Mouse (Mus musculus): ENCODE results near the gene Tas2r134. TPM values are rescaled to one million over a fixed set of nuclear protein-coding genes. Genes with fewer than 3 reads are reported as not detected.

The Tas2r134 gene
- polyA plus RNA-seq (2015; fragmentation: Nextera tagmentation; extraction: Ambion mirVana), result not detected in 2 replicates

- Histone ChIP-seq H3K4me1 (ENCODE audit: control insufficient read depth, insufficient read depth, low read length) (no peaks in the 10 kb centered on the region), H3K36me3 (ENCODE audit: control insufficient read depth, insufficient read depth) (no peaks in the 10 kb centered on the region), H3K4me3 (ENCODE audit: low read length) (no peak within 1 kb of the TSS), H3K27me3 (ENCODE audit: control insufficient read depth, insufficient read depth, low read length) (no peaks in the 10 kb centered on the region), H3K27ac (ENCODE audit: low read length) (no peak within 1 kb of the TSS), H3K4me2 (ENCODE audit: low read depth, low read length) (no peak within 1 kb of the TSS), H3K9ac (ENCODE audit: low read length) (no peak within 1 kb of the TSS), H3K9me3 (replicated peaks; ENCODE audit: control insufficient read depth, low read length) (no peaks in the 10 kb centered on the region)
- no peak for ATAC-seq (replicated peaks; ENCODE audit: extremely low read depth, insufficient read depth, low FRiP score)
- 79% methylated on average over 4 of the region's 4 CpGs for WGBS
These were observed at the start of gene Tas2r134 for GRCm38 (mm10) chr2:51627211-51627610. Gene Tas2r134, plus strand, starts transcription at chr2:51627511.

- Histone ChIP-seq H3K9me3 (replicated peaks; ENCODE audit: control insufficient read depth, low read length) (no peaks in the 10 kb centered on the region), H3K4me1 (ENCODE audit: control insufficient read depth, insufficient read depth, low read length) (no peaks in the 10 kb centered on the region), H3K4me2 (ENCODE audit: low read depth, low read length) (no peak overlapping the region), H3K9ac (ENCODE audit: low read length) (no peak overlapping the region), H3K27ac (ENCODE audit: low read length) (no peak overlapping the region), H3K27me3 (ENCODE audit: control insufficient read depth, insufficient read depth, low read length) (no peaks in the 10 kb centered on the region), H3K4me3 (ENCODE audit: low read length) (no peak overlapping the region), H3K36me3 (ENCODE audit: control insufficient read depth, insufficient read depth) (no peaks in the 10 kb centered on the region)
- no peak for ATAC-seq (replicated peaks; ENCODE audit: extremely low read depth, insufficient read depth, low FRiP score)
- 65% methylated on average over 5 of the region's 5 CpGs for WGBS
These were observed 47.5 kb upstream of the Tas2r134 start for GRCm38 (mm10) chr2:51579767-51580166.

GRCm38 (mm10) chr2:51584050-51585046, 43.0 kb upstream of the Tas2r134 start:
- H3K4me2 ChIP-seq (ENCODE audit: low read depth, low read length), result no peak overlapping the region
- H3K9me3 ChIP-seq (replicated peaks; ENCODE audit: control insufficient read depth, low read length), result no peaks in the 10 kb centered on the region
- WGBS, result 83% methylated on average over 9 of the region's 9 CpGs
- ATAC-seq (replicated peaks; ENCODE audit: extremely low read depth, insufficient read depth, low FRiP score), result no peak
- no peaks in the 10 kb centered on the region for H3K4me1 ChIP-seq (ENCODE audit: control insufficient read depth, insufficient read depth, low read length)
- no peak overlapping the region for H3K4me3 ChIP-seq (ENCODE audit: low read length)
- H3K9ac ChIP-seq (ENCODE audit: low read length), result no peak overlapping the region
- no peaks in the 10 kb centered on the region for H3K36me3 ChIP-seq (ENCODE audit: control insufficient read depth, insufficient read depth)
- H3K27ac ChIP-seq (ENCODE audit: low read length), result no peak overlapping the region
- H3K27me3 ChIP-seq (ENCODE audit: control insufficient read depth, insufficient read depth, low read length), result no peaks in the 10 kb centered on the region

- no peaks in the 10 kb centered on the region for H3K36me3 ChIP-seq (ENCODE audit: control insufficient read depth, insufficient read depth)
- WGBS, result 78% methylated on average over 4 of the region's 4 CpGs
- no peak for ATAC-seq (replicated peaks; ENCODE audit: extremely low read depth, insufficient read depth, low FRiP score)
- no peaks in the 10 kb centered on the region for H3K4me1 ChIP-seq (ENCODE audit: control insufficient read depth, insufficient read depth, low read length)
- H3K4me2 ChIP-seq (ENCODE audit: low read depth, low read length), result no peak overlapping the region
- no peaks in the 10 kb centered on the region for H3K9me3 ChIP-seq (replicated peaks; ENCODE audit: control insufficient read depth, low read length)
- no peaks in the 10 kb centered on the region for H3K27me3 ChIP-seq (ENCODE audit: control insufficient read depth, insufficient read depth, low read length)
- H3K27ac ChIP-seq (ENCODE audit: low read length), result no peak overlapping the region
- H3K4me3 ChIP-seq (ENCODE audit: low read length), result no peak overlapping the region
- no peak overlapping the region for H3K9ac ChIP-seq (ENCODE audit: low read length)
These were observed 39.0 kb upstream of the Tas2r134 start for GRCm38 (mm10) chr2:51588336-51588735.

- H3K9me3 ChIP-seq (replicated peaks; ENCODE audit: control insufficient read depth, low read length), result no peaks in the 10 kb centered on the region
- ATAC-seq (replicated peaks; ENCODE audit: extremely low read depth, insufficient read depth, low FRiP score), result no peak
- H3K9ac ChIP-seq (ENCODE audit: low read length), result no peak overlapping the region
- H3K4me3 ChIP-seq (ENCODE audit: low read length), result no peak overlapping the region
- WGBS, result 65% methylated on average over 6 of the region's 6 CpGs
- H3K27me3 ChIP-seq (ENCODE audit: control insufficient read depth, insufficient read depth, low read length), result no peaks in the 10 kb centered on the region
- H3K4me2 ChIP-seq (ENCODE audit: low read depth, low read length), result no peak overlapping the region
- H3K27ac ChIP-seq (ENCODE audit: low read length), result no peak overlapping the region
- H3K4me1 ChIP-seq (ENCODE audit: control insufficient read depth, insufficient read depth, low read length), result no peaks in the 10 kb centered on the region
- no peaks in the 10 kb centered on the region for H3K36me3 ChIP-seq (ENCODE audit: control insufficient read depth, insufficient read depth)
These were observed 38.4 kb upstream of the Tas2r134 start for GRCm38 (mm10) chr2:51588895-51589294.

- WGBS, result 76% methylated on average over 1 of the region's 1 CpGs
- H3K4me1 ChIP-seq (ENCODE audit: control insufficient read depth, insufficient read depth, low read length), result no peaks in the 10 kb centered on the region
These were observed 37.7 kb upstream of the Tas2r134 start for GRCm38 (mm10) chr2:51589627-51590026.

GRCm38 (mm10) chr2:51590308-51590707, 37.0 kb upstream of the Tas2r134 start:
- no peaks in the 10 kb centered on the region for H3K27me3 ChIP-seq (ENCODE audit: control insufficient read depth, insufficient read depth, low read length)
- H3K36me3 ChIP-seq (ENCODE audit: control insufficient read depth, insufficient read depth), result no peaks in the 10 kb centered on the region
- H3K27ac ChIP-seq (ENCODE audit: low read length), result no peak overlapping the region
- no peaks in the 10 kb centered on the region for H3K4me1 ChIP-seq (ENCODE audit: control insufficient read depth, insufficient read depth, low read length)
- no peak overlapping the region for H3K4me3 ChIP-seq (ENCODE audit: low read length)
- H3K9ac ChIP-seq (ENCODE audit: low read length), result no peak overlapping the region
- no peaks in the 10 kb centered on the region for H3K9me3 ChIP-seq (replicated peaks; ENCODE audit: control insufficient read depth, low read length)
- H3K4me2 ChIP-seq (ENCODE audit: low read depth, low read length), result no peak overlapping the region
- WGBS, result 83% methylated on average over 8 of the region's 8 CpGs
- ATAC-seq (replicated peaks; ENCODE audit: extremely low read depth, insufficient read depth, low FRiP score), result no peak

More at GRCm38 (mm10) chr2:51589627-51590026, 37.7 kb upstream of the Tas2r134 start:
- Histone ChIP-seq H3K4me3 (ENCODE audit: low read length) (no peak overlapping the region), H3K9me3 (replicated peaks; ENCODE audit: control insufficient read depth, low read length) (no peaks in the 10 kb centered on the region), H3K4me2 (ENCODE audit: low read depth, low read length) (no peak overlapping the region), H3K27ac (ENCODE audit: low read length) (no peak overlapping the region), H3K9ac (ENCODE audit: low read length) (no peak overlapping the region), H3K27me3 (ENCODE audit: control insufficient read depth, insufficient read depth, low read length) (no peaks in the 10 kb centered on the region), H3K36me3 (ENCODE audit: control insufficient read depth, insufficient read depth) (no peaks in the 10 kb centered on the region)
- ATAC-seq (replicated peaks; ENCODE audit: extremely low read depth, insufficient read depth, low FRiP score), result no peak

- H3K27ac ChIP-seq (ENCODE audit: low read length), result no peak overlapping the region
- H3K4me3 ChIP-seq (ENCODE audit: low read length), result no peak overlapping the region
- no peak for ATAC-seq (replicated peaks; ENCODE audit: extremely low read depth, insufficient read depth, low FRiP score)
- no peaks in the 10 kb centered on the region for H3K4me1 ChIP-seq (ENCODE audit: control insufficient read depth, insufficient read depth, low read length)
- H3K4me2 ChIP-seq (ENCODE audit: low read depth, low read length), result no peak overlapping the region
- H3K27me3 ChIP-seq (ENCODE audit: control insufficient read depth, insufficient read depth, low read length), result no peaks in the 10 kb centered on the region
- H3K9me3 ChIP-seq (replicated peaks; ENCODE audit: control insufficient read depth, low read length), result no peaks in the 10 kb centered on the region
- no peaks in the 10 kb centered on the region for H3K36me3 ChIP-seq (ENCODE audit: control insufficient read depth, insufficient read depth)
- no peak overlapping the region for H3K9ac ChIP-seq (ENCODE audit: low read length)
These were observed 35.2 kb upstream of the Tas2r134 start for GRCm38 (mm10) chr2:51592157-51592556.

- no peak overlapping the region for H3K9ac ChIP-seq (ENCODE audit: low read length)
- no peak overlapping the region for H3K4me2 ChIP-seq (ENCODE audit: low read depth, low read length)
- H3K27me3 ChIP-seq (ENCODE audit: control insufficient read depth, insufficient read depth, low read length), result no peaks in the 10 kb centered on the region
- 81% methylated on average over 19 of the region's 19 CpGs for WGBS
- H3K4me1 ChIP-seq (ENCODE audit: control insufficient read depth, insufficient read depth, low read length), result no peaks in the 10 kb centered on the region
- H3K36me3 ChIP-seq (ENCODE audit: control insufficient read depth, insufficient read depth), result no peaks in the 10 kb centered on the region
- no peaks in the 10 kb centered on the region for H3K9me3 ChIP-seq (replicated peaks; ENCODE audit: control insufficient read depth, low read length)
- no peak overlapping the region for H3K27ac ChIP-seq (ENCODE audit: low read length)
- no peak overlapping the region for H3K4me3 ChIP-seq (ENCODE audit: low read length)
- ATAC-seq (replicated peaks; ENCODE audit: extremely low read depth, insufficient read depth, low FRiP score), result no peak
These were observed 27.7 kb upstream of the Tas2r134 start for GRCm38 (mm10) chr2:51599473-51600201.
